Mouse (Mus musculus): Measurements from ENCODE around the gene Dync1i1.

Gene Dync1i1

DNA sequence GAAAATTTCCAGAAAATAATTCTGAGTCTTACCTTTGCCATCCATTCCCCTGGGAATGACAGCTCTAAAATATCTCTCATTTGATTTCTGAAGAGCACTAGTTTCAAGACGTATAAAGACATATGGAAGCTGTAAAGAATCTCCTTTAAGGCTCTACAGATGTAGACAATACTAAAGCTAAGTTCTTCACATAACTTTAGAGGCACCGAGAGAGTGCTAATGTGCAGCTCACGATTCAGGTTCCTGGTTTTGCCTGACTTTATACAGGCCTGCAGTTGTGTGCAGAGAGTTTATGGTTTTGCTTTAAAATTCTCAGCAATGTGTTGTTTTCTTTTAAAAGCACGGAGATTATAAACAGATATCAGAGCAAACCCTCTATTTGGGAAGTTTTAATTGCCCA, 242.1 kb downstream of the Dync1i1 start:
- DNase-seq (ENCODE audit: low spot score in 2 of 2), result no peak

DNA sequence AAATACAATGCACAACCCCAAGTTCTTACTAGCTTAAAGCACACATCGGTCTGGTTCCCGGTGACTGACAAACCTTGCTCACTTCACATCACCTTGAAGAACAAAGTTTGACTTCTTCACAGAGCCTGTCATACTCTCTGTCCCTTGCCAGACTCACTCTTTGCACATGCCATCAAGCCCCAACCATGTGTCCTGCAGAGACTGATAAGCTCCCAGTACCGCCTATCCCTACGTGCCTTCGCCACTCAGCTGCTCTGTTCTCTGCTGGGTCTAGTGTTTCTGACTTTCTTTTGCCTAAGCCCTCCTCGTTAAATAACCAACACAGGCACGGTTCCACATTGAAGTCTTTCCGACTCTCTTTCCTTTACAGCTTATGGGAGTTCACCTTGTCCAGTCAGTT, 244.2 kb downstream of the Dync1i1 start:
- no peak for DNase-seq (ENCODE audit: low spot score in 2 of 2)

DNA sequence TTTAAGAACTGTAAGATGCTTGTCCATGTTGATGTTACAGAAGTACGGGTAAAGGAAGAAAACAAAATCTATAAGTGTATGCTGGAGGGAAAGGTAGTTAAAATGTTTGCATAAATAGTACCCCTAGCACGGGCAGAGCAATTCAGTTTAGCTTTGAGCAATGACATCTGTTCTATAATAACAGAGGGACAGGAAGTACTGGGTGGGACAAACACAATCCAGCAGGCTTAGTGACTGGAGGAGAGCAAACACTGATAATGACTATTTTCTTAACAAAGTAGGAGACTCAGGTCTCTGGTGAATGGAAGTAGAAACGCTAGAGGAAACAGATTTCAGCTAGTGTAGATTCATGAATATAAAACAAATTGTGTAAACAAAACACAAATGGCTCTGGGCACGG, 250.8 kb downstream of the Dync1i1 start:
- DNase-seq (ENCODE audit: low spot score in 2 of 2), result no peak

GRCm38 (mm10) chr6:5977238-5977920, 251.9 kb downstream of the Dync1i1 start:
- no peak for DNase-seq (ENCODE audit: low spot score in 2 of 2)

- no peak for DNase-seq (ENCODE audit: low spot score in 2 of 2)
Observed at GRCm38 (mm10) chr6:5991243-5991642, 265.8 kb downstream of the Dync1i1 start.

- no peak for DNase-seq (ENCODE audit: low spot score in 2 of 2)
Observed at GRCm38 (mm10) chr6:5991817-5992755, 266.6 kb downstream of the Dync1i1 start.

- no peak for DNase-seq (ENCODE audit: low spot score in 2 of 2)
Observed at GRCm38 (mm10) chr6:5993056-5993455, 267.6 kb downstream of the Dync1i1 start.

DNA sequence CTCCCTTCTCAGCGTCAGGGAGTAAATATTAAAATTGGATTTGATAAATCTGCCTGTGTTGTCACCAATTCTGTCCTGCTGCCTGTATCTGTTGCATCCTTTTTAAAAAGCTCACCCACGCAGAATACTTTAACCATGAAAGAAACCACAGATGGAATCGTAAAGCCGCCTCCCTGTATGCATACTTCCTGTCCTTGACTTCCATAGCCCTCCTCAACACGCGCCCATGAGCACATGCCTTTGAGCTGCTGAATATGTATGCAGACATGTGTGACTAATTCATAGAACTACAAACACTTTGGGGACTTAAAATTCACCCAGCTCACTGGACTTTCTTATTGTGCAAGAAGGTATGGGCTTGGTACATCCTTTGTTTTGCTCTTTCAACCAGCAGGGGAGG, 272.1 kb downstream of the Dync1i1 start:
- DNase-seq (ENCODE audit: low spot score in 2 of 2), result no peak

- no peak for DNase-seq (ENCODE audit: low spot score in 2 of 2)
Observed at GRCm38 (mm10) chr6:6002061-6002460, 276.6 kb downstream of the Dync1i1 start.

- no peak for DNase-seq (ENCODE audit: low spot score in 2 of 2)
Observed at GRCm38 (mm10) chr6:6004756-6005485, 279.5 kb downstream of the Dync1i1 start.

- peak; percentile 7 to 14 for DNase-seq (ENCODE audit: low spot score in 2 of 2)
Observed at GRCm38 (mm10) chr6:6005762-6006431, 280.5 kb downstream of the Dync1i1 start.

DNA sequence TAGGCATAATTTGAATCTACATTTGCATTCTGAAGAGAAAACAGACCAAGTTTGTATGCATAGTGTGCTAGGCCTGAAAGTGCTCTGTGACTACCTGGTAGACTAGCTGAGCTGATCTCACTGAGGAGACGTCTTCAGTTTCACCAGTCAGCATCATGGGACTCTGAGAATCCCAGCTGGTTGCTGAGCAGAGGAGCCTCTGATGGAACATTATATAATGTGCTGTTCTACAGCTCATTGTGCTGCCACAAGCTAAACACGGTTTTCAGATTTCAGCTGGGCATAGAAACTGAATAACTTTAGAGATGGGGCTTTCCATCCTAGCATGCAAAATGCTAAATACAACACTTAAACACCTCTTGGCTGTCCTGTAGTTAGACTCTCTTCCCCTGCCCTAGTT, 285.9 kb downstream of the Dync1i1 start:
- no peak for DNase-seq (ENCODE audit: low spot score in 2 of 2)

- no peak for DNase-seq (ENCODE audit: low spot score in 2 of 2)
Observed at GRCm38 (mm10) chr6:6015616-6016015, 290.2 kb downstream of the Dync1i1 start.

DNA sequence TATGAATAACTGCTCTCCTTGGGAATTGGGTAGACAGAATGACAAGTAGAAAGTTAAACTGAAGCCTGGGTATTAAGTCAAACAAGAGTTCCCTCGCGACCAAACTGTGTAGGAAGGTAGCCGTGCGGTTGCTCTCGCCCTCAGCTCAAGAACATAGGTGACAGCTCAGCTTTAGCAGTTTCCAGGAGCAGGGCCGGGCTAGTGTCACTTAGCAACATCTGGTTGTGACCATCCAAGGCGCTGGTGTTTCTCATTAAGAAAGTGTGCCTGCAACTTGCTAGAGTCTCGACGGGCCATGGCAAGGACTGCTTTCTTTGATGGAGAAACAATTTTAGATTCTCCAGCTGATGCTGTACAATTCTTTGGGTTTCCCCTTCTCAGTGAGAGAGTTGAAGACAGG, 291.5 kb downstream of the Dync1i1 start:
- no peak for DNase-seq (ENCODE audit: low spot score in 2 of 2)

- DNase-seq (ENCODE audit: low spot score in 2 of 2), result no peak
Observed at GRCm38 (mm10) chr6:6023976-6024375, 298.5 kb downstream of the Dync1i1 start.

- no peak for DNase-seq (ENCODE audit: low spot score in 2 of 2)
Observed at GRCm38 (mm10) chr6:6027664-6028063, 302.2 kb downstream of the Dync1i1 start.

DNA sequence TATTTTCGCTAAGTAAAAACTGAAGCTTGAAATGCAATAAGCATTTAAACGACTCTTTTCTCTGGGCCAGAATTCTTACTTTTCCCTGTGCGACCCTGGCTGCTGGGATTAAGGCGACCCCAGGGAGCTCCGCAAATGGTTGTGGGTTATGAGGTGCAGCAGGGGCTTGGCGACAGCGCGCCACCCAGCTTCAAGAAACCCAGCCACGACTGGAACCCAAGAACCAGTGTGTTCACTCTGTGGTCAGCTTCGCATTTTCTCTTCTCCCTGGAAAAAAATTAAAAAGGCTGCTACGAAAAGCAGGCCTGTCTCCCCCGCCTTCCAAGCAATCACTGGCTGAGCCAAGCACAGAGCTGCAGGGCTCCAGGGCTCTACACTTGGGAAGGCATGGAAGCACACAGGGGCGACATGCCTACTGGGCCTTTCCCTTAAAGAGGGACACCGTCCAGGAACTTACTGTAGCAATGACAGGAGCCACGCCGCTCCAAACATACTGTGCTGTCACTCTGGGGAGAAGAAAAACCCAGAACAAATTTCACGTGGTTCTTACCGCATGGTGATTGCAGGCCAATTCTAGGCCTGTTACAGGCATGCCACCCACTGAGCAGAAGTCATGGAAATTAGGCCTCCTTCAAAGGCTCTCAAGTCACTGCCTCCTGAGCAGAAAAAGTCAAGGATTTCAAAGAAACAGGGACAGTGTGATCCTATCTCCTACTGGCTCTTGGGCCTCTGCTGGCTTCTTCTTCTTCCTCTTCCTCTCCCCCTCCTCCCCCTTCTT, 313.5 kb downstream of the Dync1i1 start:
- DNase-seq (ENCODE audit: low spot score in 2 of 2), result no peak

GRCm38 (mm10) chr6:6046729-6047424, 321.4 kb downstream of the Dync1i1 start:
- DNase-seq (ENCODE audit: low spot score in 2 of 2), result no peak

DNA sequence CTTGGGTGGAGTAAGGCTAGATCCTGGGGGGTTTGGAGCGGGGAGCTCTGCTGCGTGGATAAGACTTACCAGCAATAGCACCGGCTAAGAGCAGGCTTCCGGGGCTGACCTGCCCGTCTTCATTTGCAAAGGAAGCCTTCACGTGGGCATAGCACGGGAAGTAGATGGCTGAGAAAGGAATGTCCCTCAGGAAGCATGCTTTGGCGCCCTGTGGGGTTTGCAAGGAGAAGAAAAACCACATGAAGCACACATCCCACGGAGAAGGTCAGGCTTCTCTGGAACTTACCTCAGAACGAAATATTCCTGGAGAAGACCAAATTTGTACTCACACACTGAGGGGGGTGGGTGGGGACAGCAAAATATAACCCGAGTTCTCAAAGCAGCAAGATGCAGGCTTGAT, 327.3 kb downstream of the Dync1i1 start:
- no peak for DNase-seq (ENCODE audit: low spot score in 2 of 2)

DNA sequence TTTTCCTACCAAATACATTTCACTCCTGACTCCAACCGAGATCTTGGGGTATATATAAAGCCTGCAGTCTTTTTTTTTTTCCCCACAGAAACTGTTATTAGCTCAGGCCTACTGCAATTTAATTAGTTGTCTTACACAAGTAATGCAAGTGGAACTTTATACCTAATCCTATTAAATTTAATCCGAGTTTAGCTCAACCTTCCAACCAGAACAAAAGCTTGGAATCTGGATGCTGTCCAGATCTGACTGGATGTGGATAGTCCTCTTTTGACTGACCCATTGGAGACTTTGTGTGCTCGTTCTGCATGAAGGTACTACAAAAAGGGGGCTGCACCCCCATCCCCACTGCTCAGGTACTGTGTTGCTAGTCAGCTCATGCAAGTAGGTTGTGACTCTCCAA, 328.5 kb downstream of the Dync1i1 start:
- no peak for DNase-seq (ENCODE audit: low spot score in 2 of 2)

Measured in spleen, postnatal 36 days (tissue).